Mouse (Mus musculus) heart, embryonic 13.5 days (tissue): Measurements from ENCODE around the gene Gnaq. TPM values are rescaled to one million over a fixed set of nuclear protein-coding genes. Genes with fewer than 3 reads are reported as not detected.

Experiments
- ATAC-seq: fragments of 200-750 bp; cut with Nextera tagmentation; 2 replicates; pipeline ENCODE4 v1.8.0; 2017; ENCODE audit warnings: moderate TSS enrichment; ENCODE audit not compliant: insufficient number of reproducible peaks, low FRiP score, low TSS enrichment; ENCODE audit errors: extremely low read depth
- H3K27ac ChIP-seq: fragments of 300-500 bp; sonication (generic); replicated peaks from 2 replicates; pipeline ENCODE4 v1.5.1; 2015; ENCODE audit warnings: moderate library complexity, mild to moderate bottlenecking, inconsistent platforms
- H3K27me3 ChIP-seq: fragments of 300-500 bp; sonication (generic); replicated peaks from 2 replicates; pipeline ENCODE4 v1.6.1; 2015; ENCODE audit warnings: mild to moderate bottlenecking, inconsistent platforms
- H3K36me3 ChIP-seq: fragments of 300-500 bp; sonication (generic); 2 replicates; pipeline ENCODE4 v1.6.1; 2015; ENCODE audit warnings: mild to moderate bottlenecking, inconsistent platforms
- H3K4me1 ChIP-seq: fragments of 300-500 bp; sonication (generic); 2 replicates; pipeline ENCODE4 v1.6.1; 2015; ENCODE audit warnings: inconsistent platforms
- H3K4me2 ChIP-seq: fragments of 300-500 bp; sonication (generic); 2 replicates; pipeline ENCODE4 v1.6.1; 2015; ENCODE audit warnings: inconsistent platforms, mild to moderate bottlenecking, moderate library complexity
- H3K4me3 ChIP-seq: fragments of 300-500 bp; sonication (generic); 2 replicates; pipeline ENCODE4 v1.5.1; 2015; ENCODE audit warnings: moderate library complexity, mild to moderate bottlenecking, inconsistent platforms
- H3K9ac ChIP-seq: fragments of 300-500 bp; sonication (generic); 2 replicates; pipeline ENCODE4 v1.6.1; 2015; ENCODE audit warnings: inconsistent platforms, mild to moderate bottlenecking, moderate library complexity
- H3K9me3 ChIP-seq: fragments of 300-500 bp; sonication (generic); 2 replicates; pipeline ENCODE4 v1.6.1; 2016; ENCODE audit warnings: inconsistent platforms
- WGBS: fragments of 180-500 bp; shearing (Covaris S2); methylation state at CpG from one replicate; pipeline ENCODE4 v1.1.7; 2015; ENCODE audit warnings: mixed read lengths; 5-methylcytosine and 5-hydroxymethylcytosine counted together
- polyA plus RNA-seq: library from polyadenylated mRNA; unstranded; fragments of >200 nt; fragmentation: Nextera tagmentation; extraction: Ambion mirVana; gene quantifications from 2 replicates; pipeline ENCODE4 v1.2.1, GENCODE M21; 2015

Gene Gnaq
- polyA plus RNA-seq, 1 experiment from 2014 or later, result 16.9 TPM

DNA sequence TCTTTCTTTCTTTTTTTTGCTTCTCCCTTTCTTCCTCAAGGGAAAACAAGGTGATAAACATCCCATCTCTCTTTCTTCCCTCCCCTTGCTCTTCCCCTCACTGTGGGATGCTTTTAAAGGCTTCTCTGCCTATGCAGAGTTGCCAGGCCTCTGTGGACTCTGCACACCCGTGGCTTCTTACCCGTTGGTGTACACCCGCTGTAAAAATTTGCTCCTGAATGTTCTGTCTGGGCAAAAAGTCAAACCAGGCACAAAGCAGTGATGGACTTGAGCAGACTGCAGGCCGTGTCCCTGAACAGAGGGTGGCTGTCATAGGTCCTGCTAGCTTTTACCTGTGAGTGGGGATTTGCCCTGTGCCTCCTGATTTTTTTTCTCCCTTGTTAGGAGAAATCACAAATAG lies 154.7 kb downstream of the Gnaq start:
- no peaks in the 10 kb centered on the region for H3K36me3 ChIP-seq
- peak overlapping the region; percentile 60 for H3K27ac ChIP-seq
- H3K4me2 ChIP-seq, result no peak overlapping the region
- no peaks in the 10 kb centered on the region for H3K9me3 ChIP-seq
- H3K4me3 ChIP-seq, result no peak overlapping the region
- H3K27me3 ChIP-seq, result no peaks in the 10 kb centered on the region
- no peak for ATAC-seq
- H3K9ac ChIP-seq, result no peak overlapping the region
- peaks cover 58% of the 10 kb centered on the region for H3K4me1 ChIP-seq
- WGBS, result 73% methylated on average over 4 of the region's 4 CpGs

DNA sequence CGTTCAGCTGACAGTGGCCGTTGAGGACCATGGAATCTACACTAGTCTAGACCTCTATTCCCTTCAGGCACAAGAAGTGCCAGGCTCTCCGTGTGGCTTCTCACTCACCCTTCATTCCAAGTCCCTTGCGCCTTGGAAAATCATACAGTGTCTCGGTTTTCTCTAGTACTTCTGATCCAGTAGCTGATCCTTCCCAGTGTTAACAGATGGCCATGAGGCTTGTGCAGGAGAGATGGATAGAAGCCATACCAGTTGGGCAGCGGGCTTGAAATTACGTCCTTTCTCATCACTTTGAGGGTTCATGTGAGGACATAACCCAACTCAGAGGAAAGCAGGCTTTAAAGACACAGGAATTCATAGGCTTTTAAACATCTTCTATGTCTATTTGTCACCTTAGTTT lies 155.3 kb downstream of the Gnaq start:
- Histone ChIP-seq H3K4me3 (no peak overlapping the region), H3K27me3 (no peaks in the 10 kb centered on the region), H3K4me1 (peaks cover 60% of the 10 kb centered on the region), H3K9me3 (no peaks in the 10 kb centered on the region), H3K27ac (no peak overlapping the region), H3K9ac (no peak overlapping the region), H3K4me2 (no peak overlapping the region), H3K36me3 (no peaks in the 10 kb centered on the region)
- no peak for ATAC-seq
- 80% methylated on average over 7 of the region's 7 CpGs for whole genome bisulfite sequencing

DNA sequence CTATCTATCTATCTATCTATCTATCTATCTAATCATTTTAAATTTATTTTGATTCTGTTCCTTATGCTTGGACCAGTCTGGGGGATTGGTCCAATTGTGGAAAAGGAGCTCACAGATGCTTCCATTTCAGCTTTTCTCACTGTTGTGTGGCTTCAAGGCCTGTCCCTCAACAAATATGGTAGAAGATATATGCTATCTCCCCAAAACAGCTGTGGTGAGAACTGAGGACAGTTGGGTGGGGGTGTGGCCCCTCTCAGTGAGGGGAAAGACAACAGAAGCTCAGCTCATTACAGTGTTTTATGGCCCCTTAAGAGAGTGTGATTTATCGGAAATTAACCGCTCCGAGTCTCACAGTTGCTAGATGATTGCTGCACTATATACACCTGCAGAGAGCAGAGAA lies 158.5 kb downstream of the Gnaq start:
- Histone ChIP-seq H3K4me3 (no peak overlapping the region), H3K36me3 (no peaks in the 10 kb centered on the region), H3K9me3 (no peaks in the 10 kb centered on the region), H3K27me3 (no peaks in the 10 kb centered on the region), H3K9ac (no peak overlapping the region), H3K27ac (no peak overlapping the region), H3K4me1 (peaks cover 35% of the 10 kb centered on the region), H3K4me2 (no peak overlapping the region)
- WGBS, result 86% methylated on average over 3 of the region's 3 CpGs
- ATAC-seq, result no peak

DNA sequence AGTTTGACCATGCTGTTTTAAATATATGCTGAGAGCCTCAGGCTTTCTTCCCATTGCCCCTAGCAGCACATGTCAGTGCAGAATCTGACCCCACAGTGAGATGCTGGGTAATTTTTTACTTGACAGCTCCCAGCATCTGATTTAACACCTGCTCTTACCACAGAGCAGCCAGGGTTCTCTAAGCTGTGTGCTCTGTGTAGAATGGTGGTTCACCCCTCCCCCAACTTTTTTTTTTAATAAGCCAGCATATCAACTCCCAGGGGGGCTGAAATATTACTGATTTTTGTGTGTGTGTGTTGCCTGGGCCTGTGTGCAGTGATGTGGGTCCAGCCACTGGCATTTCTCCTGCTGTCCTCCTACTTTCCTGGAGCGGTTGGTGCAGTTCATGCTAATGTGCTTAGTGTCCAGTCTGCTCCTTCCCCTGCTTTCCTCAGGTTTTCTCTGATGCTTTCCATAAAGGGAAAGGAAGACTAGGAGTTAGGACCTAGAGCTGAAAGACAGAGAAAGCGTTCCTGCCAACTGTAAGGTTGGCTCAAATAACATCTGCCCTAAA lies 159.5 kb downstream of the Gnaq start:
- H3K4me1 ChIP-seq, result peaks cover 25% of the 10 kb centered on the region
- ATAC-seq, result no peak
- H3K9ac ChIP-seq, result no peak overlapping the region
- H3K4me2 ChIP-seq, result no peak overlapping the region
- WGBS, result 63% methylated on average over 2 of the region's 2 CpGs
- H3K36me3 ChIP-seq, result no peaks in the 10 kb centered on the region
- H3K27ac ChIP-seq, result no peak overlapping the region
- H3K9me3 ChIP-seq, result no peaks in the 10 kb centered on the region
- H3K4me3 ChIP-seq, result no peak overlapping the region
- H3K27me3 ChIP-seq, result no peaks in the 10 kb centered on the region

DNA sequence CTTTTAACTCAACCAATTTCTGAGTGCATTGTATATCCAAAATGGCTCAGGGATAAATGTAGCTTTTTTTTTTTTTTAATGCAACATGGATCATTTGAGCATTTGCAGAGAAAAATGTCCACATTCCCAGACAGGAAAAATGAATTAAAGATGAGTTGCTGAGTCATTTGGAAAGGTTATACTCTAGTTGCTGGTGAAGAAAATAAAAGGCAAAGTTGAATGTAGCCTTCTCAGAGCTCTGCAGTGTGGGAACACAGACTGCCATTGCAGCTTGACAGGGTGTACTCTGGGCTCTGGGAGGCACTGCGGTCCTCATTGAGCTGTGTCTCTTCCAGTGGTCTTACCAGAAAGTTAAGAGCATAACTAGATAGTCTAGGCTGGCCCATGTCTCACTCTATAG lies 160.3 kb downstream of the Gnaq start:
- no peak for ATAC-seq
- Histone ChIP-seq H3K4me1 (peaks cover 17% of the 10 kb centered on the region), H3K9ac (no peak overlapping the region), H3K4me2 (no peak overlapping the region), H3K9me3 (no peaks in the 10 kb centered on the region), H3K36me3 (no peaks in the 10 kb centered on the region), H3K27me3 (no peaks in the 10 kb centered on the region), H3K4me3 (no peak overlapping the region), H3K27ac (no peak overlapping the region)
- WGBS, result 84% methylated on average over 1 of the region's 1 CpGs

DNA sequence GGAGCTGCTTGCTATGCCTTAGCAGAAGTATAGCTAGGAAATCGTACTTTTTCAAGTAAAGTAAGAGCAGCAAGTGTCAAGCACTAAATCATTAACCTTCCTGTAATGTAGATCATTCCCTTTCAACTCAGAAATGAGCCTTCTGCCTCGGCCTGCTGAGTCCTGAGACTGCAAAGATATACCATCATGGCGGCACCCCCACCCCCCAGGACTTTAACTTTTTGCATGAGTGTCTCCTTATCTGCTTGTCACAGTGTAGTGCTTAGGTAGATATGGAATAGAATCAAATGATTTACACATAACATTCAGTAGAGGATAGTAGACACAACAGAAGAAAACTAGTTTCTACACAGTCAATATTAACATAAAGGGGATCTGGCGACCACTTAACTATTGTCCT lies 167.8 kb downstream of the Gnaq start:
- Histone ChIP-seq H3K27ac (no peak overlapping the region), H3K9ac (no peak overlapping the region), H3K27me3 (no peaks in the 10 kb centered on the region), H3K36me3 (no peaks in the 10 kb centered on the region), H3K4me2 (no peak overlapping the region), H3K4me1 (peaks cover 8% of the 10 kb centered on the region), H3K9me3 (no peaks in the 10 kb centered on the region), H3K4me3 (no peak overlapping the region)
- ATAC-seq, result no peak
- WGBS, result 79% methylated on average over 4 of the region's 4 CpGs

DNA sequence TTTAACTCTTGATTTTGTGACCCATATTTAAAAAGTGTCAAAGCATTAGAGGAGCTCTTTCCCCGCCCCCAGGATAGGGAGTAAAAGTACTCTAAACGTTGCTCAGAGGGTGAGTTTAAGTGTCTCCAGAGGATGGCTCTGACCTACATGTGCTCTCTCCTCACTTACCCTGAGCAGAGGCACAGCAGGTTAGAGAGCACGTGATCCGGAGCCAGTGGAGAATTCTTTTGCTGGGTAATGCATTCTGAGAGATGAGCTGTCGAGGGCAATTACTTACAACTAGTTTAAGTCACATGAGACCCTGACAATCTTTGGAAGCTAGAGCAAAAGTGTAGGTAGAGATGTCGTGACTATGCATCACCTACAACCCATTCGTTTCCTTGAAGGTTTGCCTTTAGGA lies 168.7 kb downstream of the Gnaq start:
- no peak overlapping the region for H3K4me3 ChIP-seq
- H3K9me3 ChIP-seq, result no peaks in the 10 kb centered on the region
- H3K27ac ChIP-seq, result no peak overlapping the region
- H3K4me2 ChIP-seq, result no peak overlapping the region
- H3K27me3 ChIP-seq, result no peaks in the 10 kb centered on the region
- no peak overlapping the region for H3K9ac ChIP-seq
- H3K36me3 ChIP-seq, result no peaks in the 10 kb centered on the region
- peaks cover 8% of the 10 kb centered on the region for H3K4me1 ChIP-seq
- ATAC-seq, result no peak
- WGBS, result 66% methylated on average over 7 of the region's 7 CpGs

DNA sequence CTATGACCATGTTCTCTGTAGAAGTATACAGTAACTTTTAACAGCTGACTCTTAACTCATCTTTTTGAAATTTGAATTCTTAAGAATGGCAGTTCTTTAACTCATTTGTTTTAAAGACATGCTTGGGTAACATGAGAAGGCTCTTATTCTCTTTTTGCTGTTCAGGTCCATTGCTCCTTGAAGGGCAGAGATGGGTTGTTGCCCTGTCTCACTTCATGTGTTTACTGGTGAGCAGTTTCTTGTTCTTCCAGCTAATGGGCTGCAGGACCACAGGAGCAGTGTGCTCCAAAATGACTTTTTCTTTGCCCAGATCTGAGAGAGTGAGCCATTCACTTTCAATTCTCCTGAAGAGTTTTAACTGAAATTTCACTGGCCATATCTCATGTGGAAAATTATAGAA lies 176.4 kb downstream of the Gnaq start:
- no peak for ATAC-seq
- Histone ChIP-seq H3K4me2 (no peak overlapping the region), H3K4me3 (no peak overlapping the region), H3K4me1 (peaks cover 14% of the 10 kb centered on the region), H3K9ac (no peak overlapping the region), H3K27me3 (no peaks in the 10 kb centered on the region), H3K36me3 (no peaks in the 10 kb centered on the region), H3K27ac (no peak overlapping the region), H3K9me3 (no peaks in the 10 kb centered on the region)

DNA sequence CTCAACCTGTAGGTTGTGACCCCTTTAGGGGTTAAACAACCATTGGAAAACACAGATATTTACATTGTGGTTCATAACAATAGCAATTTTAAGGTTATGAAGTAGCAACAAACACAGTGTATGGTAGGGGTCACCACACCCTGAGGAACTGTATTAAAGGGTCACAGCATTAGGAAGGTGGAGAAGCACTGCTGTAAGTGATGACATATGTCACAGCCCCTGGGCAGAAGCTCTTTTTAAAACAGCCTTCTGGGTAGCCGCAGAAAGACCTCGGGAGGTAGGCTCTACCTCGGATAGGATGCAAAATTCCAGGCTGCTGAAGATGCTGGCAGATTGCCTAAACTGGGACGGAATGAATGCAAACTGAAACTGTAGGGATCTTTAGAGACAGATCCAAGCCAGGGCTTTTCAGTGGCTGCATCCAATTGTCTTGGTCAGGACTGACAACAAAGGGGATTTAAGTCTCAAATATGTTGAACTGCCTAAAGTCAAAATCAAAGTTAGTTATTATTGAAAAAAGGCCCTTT lies 181.7 kb downstream of the Gnaq start:
- no peaks in the 10 kb centered on the region for H3K27me3 ChIP-seq

DNA sequence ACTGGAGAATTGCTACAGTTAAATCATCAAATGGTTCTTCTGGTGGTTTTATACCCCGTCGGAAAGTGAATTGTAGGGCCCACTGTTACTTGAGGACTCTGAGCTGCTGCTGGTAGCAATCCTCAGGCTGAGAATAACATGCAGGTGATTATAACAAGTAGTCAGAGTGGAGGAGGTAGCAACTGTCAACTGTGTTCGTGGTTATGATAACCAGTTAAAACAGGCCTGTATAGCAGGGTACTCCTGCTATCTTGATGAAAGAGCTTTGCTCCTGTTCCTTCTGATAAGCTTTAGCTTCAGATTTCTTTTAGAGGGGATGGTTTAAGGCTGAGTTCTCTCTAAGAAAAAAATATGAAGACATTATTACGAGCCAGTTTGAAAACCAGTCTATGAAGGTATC lies 182.9 kb downstream of the Gnaq start:
- Histone ChIP-seq H3K4me1 (peaks cover 34% of the 10 kb centered on the region), H3K4me3 (no peak overlapping the region), H3K36me3 (no peaks in the 10 kb centered on the region; the same call in none of the 2 replicates), H3K4me2 (no peak overlapping the region), H3K9ac (no peak overlapping the region), H3K9me3 (no peaks in the 10 kb centered on the region), H3K27ac (no peak overlapping the region), H3K27me3 (no peaks in the 10 kb centered on the region)
- 72% methylated on average over 4 of the region's 4 CpGs for WGBS
- no peak for ATAC-seq

More for the DNA sequence above, 181.7 kb downstream of the Gnaq start:
- Histone ChIP-seq H3K9me3 (no peaks in the 10 kb centered on the region), H3K4me2 (no peak overlapping the region), H3K4me1 (peaks cover 34% of the 10 kb centered on the region), H3K27ac (no peak overlapping the region), H3K4me3 (no peak overlapping the region), H3K36me3 (no peaks in the 10 kb centered on the region; the same call in none of the 2 replicates), H3K9ac (no peak overlapping the region)
- 11% methylated on average over 4 of the region's 4 CpGs for WGBS
- ATAC-seq, result no peak

DNA sequence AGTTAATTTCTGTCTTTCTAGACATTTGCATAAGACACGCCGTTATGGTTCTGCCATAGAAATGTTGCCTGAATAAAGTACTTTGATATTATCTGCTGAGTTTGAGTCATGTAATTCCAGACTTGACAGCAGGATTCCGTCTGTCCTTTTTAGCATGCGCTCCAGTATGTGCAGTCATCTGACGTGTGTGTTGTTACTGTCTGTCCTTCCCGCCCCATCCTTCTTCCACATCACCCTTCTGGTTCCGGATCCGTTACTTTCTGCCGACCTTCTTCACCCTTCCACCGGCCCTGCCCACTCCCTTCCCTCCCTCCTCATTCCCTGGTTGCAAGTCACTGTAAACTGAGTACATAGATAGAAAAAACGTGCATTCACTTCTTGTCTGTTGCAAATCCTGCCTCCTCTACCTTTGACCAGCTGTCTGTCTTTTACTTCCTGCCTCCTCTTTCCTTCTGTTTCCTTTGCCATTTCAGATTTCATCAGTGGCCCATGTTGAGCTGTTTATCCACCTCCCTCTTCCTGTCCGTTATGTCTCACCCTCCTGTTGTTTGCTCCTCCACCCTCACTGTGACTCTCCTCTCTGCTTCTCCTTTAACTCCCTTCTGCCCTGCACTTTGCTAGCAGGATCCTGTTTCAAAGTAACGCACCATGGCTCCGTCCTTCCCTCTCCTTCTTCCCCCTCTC lies 185.6 kb downstream of the Gnaq start:
- Histone ChIP-seq H3K36me3 (peaks cover 3% of the 10 kb centered on the region), H3K4me1 (peaks cover 29% of the 10 kb centered on the region), H3K9me3 (no peaks in the 10 kb centered on the region), H3K27me3 (no peaks in the 10 kb centered on the region), H3K4me2 (no peak overlapping the region), H3K4me3 (no peak overlapping the region), H3K27ac (no peak overlapping the region), H3K9ac (no peak overlapping the region)
- WGBS, result 64% methylated on average over 14 of the region's 14 CpGs
- ATAC-seq, result no peak

DNA sequence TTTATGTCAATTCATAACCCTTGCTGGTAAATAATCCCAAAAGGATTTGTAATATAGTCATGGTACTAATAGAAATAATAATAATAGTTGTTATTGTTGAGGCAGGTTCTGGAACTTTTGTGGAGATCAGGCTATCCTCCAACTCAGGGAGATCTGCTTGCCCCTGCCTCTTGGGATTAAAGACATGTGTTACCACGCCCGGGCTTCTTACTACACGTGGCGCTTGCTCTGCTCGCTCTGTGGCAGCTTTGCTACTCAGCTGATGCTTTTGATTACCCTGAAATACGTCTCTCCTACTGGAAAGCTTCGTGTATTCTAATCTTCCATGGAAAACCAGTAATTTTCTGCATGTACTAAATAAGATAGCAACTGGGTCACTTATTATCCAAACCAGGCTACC lies 187.4 kb downstream of the Gnaq start:
- H3K4me3 ChIP-seq, result no peak overlapping the region
- H3K4me1 ChIP-seq, result peaks cover 18% of the 10 kb centered on the region
- H3K9me3 ChIP-seq, result no peaks in the 10 kb centered on the region
- ATAC-seq, result no peak
- H3K27ac ChIP-seq, result no peak overlapping the region
- 80% methylated on average over 7 of the region's 7 CpGs for WGBS
- no peak overlapping the region for H3K4me2 ChIP-seq
- peaks cover 11% of the 10 kb centered on the region for H3K36me3 ChIP-seq
- H3K27me3 ChIP-seq, result no peaks in the 10 kb centered on the region
- no peak overlapping the region for H3K9ac ChIP-seq
